Comparison of ENCODE assay signal across 15 mouse cellular contexts in genomic region chr2:92743152-92743551, GRCm38 (mm10).
DNase-seq lines count a peak whose midpoint lies in the region; ATAC-seq lines count a peak whose summit lies in the region.
"Had no signal": no experiment of that assay in that cellular context is flagged by ENCODE, and none has a peak within 500 bp of the region (broad histone marks: within the 10 kb centered on the region; RNA-seq: fewer than 3 reads in every experiment).

No protein-coding gene starts in this region.

- H3K9ac ChIP-seq in heart, embryonic 12.5 days: peak overlapping the region; percentile 7; the same call in 1 of the 2 replicates
- peak overlapping the region; percentile 38; the same call in 1 of the 2 replicates for H3K9ac ChIP-seq in kidney, embryonic 16.5 days (replicated peaks; ENCODE audit: low read length)
- H3K9ac ChIP-seq in hindbrain, embryonic 15.5 days: no peak overlapping the region
- H3K9ac ChIP-seq: limb, embryonic 15.5 days had no signal

- 0 out of 2 replicates have a peak overlapping the region, but pooled peaks have one; percentile 13 for H3K4me2 ChIP-seq in heart, embryonic 12.5 days
- H3K4me2 ChIP-seq in kidney, embryonic 16.5 days (replicated peaks; ENCODE audit: low read depth, low read length): peak overlapping the region; percentile 27; the same call in 1 of the 2 replicates
- no peak overlapping the region for H3K4me2 ChIP-seq in hindbrain, embryonic 15.5 days
- H3K4me2 ChIP-seq: limb, embryonic 15.5 days had no signal

- no peak overlapping the region for H3K27ac ChIP-seq in heart, embryonic 12.5 days (ENCODE audit: poor library complexity, severe bottlenecking)
- peak overlapping the region; percentile 85 for H3K27ac ChIP-seq in kidney, embryonic 16.5 days (ENCODE audit: low read length)
- no peak overlapping the region for H3K27ac ChIP-seq in hindbrain, embryonic 15.5 days (replicated peaks)
- H3K27ac ChIP-seq: left cerebral cortex, adult 2 months; limb, embryonic 15.5 days; macrophage had no signal

- no peak overlapping the region for H3K4me3 ChIP-seq in heart, embryonic 12.5 days
- H3K4me3 ChIP-seq in kidney, embryonic 16.5 days (ENCODE audit: low read length): no peak overlapping the region
- H3K4me3 ChIP-seq in hindbrain, embryonic 15.5 days: no peak overlapping the region
- H3K4me3 ChIP-seq: left cerebral cortex, adult 2 months; limb, embryonic 15.5 days had no signal

- peaks cover 24% of the 10 kb centered on the region for H3K4me1 ChIP-seq in heart, embryonic 12.5 days (replicated peaks)
- peaks cover 6% of the 10 kb centered on the region; the same call in 1 of the 2 replicates for H3K4me1 ChIP-seq in kidney, embryonic 16.5 days (ENCODE audit: insufficient read depth, low read length)
- H3K4me1 ChIP-seq in hindbrain, embryonic 15.5 days (replicated peaks): peaks cover 7% of the 10 kb centered on the region; the same call in 1 of the 2 replicates

- DNase-seq in heart, postnatal 4 days: no peak
- no peak for DNase-seq in kidney, adult 9 months
- peak; percentile 56 for DNase-seq in 3134 (ENCODE audit: extremely low read depth, insufficient read length, low spot score)
- DNase-seq in ovary, postnatal 10 days (ENCODE audit: low spot score): no peak
- DNase-seq: cerebellum, adult 2 months; embryo, embryonic 11 days; spleen, adult 18-20 months had no signal

- 46% methylated on average over 5 of the region's 5 CpGs for WGBS in heart, embryonic 12.5 days
- 49% methylated on average over 5 of the region's 5 CpGs for WGBS in kidney, embryonic 16.5 days
- 41% methylated on average over 5 of the region's 5 CpGs for WGBS in hindbrain, embryonic 15.5 days

- no peaks in the 10 kb centered on the region for H3K9me3 ChIP-seq in heart, embryonic 12.5 days (replicated peaks)
- no peaks in the 10 kb centered on the region for H3K9me3 ChIP-seq in kidney, embryonic 16.5 days (ENCODE audit: low read length)
- H3K9me3 ChIP-seq in hindbrain, embryonic 15.5 days: no peaks in the 10 kb centered on the region
- H3K9me3 ChIP-seq: limb, embryonic 15.5 days had no signal

- ATAC-seq in heart, embryonic 12.5 days (ENCODE audit: insufficient number of reproducible peaks, low FRiP score): peak; percentile 26; the same call in 1 of the 2 replicates
- no peak for ATAC-seq in kidney, embryonic 16.5 days (ENCODE audit: low FRiP score, low TSS enrichment)
- 0 out of 2 replicates have a peak, but pooled peaks have one; percentile 58 for ATAC-seq in hindbrain, embryonic 15.5 days (ENCODE audit: low FRiP score, low read depth)
- no peak for ATAC-seq in granulocyte monocyte progenitor cell, adult 5-6 weeks (replicated peaks; ENCODE audit: poor library complexity, severe bottlenecking)
- ATAC-seq: CD4-positive, CD25-positive, alpha-beta regulatory T cell, adult 4 months had no signal

- H3K36me3 ChIP-seq in heart, embryonic 12.5 days: no peaks in the 10 kb centered on the region
- no peaks in the 10 kb centered on the region for H3K36me3 ChIP-seq in kidney, embryonic 16.5 days (ENCODE audit: insufficient read depth, low read length)
- H3K36me3 ChIP-seq in hindbrain, embryonic 15.5 days: no peaks in the 10 kb centered on the region
- H3K36me3 ChIP-seq: limb, embryonic 15.5 days had no signal

- H3K27me3 ChIP-seq in heart, embryonic 12.5 days (replicated peaks): peaks cover under 1% of the 10 kb centered on the region; the same call in 1 of the 2 replicates
- H3K27me3 ChIP-seq in kidney, embryonic 16.5 days (ENCODE audit: insufficient read depth, low read length): no peaks in the 10 kb centered on the region
- no peaks in the 10 kb centered on the region for H3K27me3 ChIP-seq in hindbrain, embryonic 15.5 days
- H3K27me3 ChIP-seq: limb, embryonic 15.5 days had no signal

Comparison
In these comparisons a context has a peak if more than half of its experiments do, and no peak if none do; other contexts are left out.
1. ATAC-seq: peak in heart, embryonic 12.5 days (single experiment) and hindbrain, embryonic 15.5 days (single experiment); none in kidney, embryonic 16.5 days (single experiment) and granulocyte monocyte progenitor cell, adult 5-6 weeks (single experiment).